Mouse (Mus musculus) thymus, adult 2 months (tissue): ENCODE data around the gene Sin3a.

Experiments
- CTCF ChIP-seq: fragments of 200-500 bp; IDR thresholded peaks from 2 replicates; pipeline ENCODE4 v1.5.1; 2012; ENCODE audit warnings: mild to moderate bottlenecking, control low read depth, low read length, moderate library complexity, borderline replicate concordance; ENCODE audit not compliant: control insufficient read depth, poor library complexity, insufficient read depth; ENCODE audit errors: extremely low read depth
- POLR2A ChIP-seq: fragments of 200-500 bp; IDR thresholded peaks from 2 replicates; pipeline ENCODE4 v1.6.1; 2012; ENCODE audit warnings: mild to moderate bottlenecking, low read length, control low read depth, moderate library complexity; ENCODE audit not compliant: control insufficient read depth, poor library complexity, insufficient read depth; ENCODE audit errors: extremely low read depth

DNA sequence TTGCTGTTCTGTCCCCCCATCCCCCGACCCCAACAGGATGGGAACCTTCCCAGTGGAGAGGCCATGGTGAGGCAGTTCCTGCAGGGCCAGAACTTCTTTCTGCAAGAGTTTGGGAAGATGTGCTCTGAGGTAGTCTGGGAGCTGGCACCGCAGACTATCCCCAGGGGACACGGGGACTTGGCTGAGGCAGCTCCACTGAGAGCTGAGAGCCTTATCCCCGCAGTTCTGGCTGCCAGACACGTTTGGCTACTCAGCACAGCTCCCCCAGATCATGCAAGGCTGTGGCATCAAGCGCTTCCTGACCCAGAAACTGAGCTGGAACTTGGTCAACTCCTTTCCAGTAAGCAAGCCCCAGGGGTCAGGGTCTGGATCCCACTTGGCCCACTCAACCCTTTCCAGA is 65.4 kb downstream of the Sin3a start:
- no peak for TF ChIP-seq CTCF
- TF ChIP-seq POLR2A: no peak
